Mouse (Mus musculus): Measurements from ENCODE around the gene Olfr720. TPM values are rescaled to one million over a fixed set of nuclear protein-coding genes. Genes with fewer than 3 reads are reported as not detected.

The Olfr720 gene
- not detected in 2 replicates for polyA plus RNA-seq (2015; fragmentation: Nextera tagmentation; extraction: Ambion mirVana)

DNA sequence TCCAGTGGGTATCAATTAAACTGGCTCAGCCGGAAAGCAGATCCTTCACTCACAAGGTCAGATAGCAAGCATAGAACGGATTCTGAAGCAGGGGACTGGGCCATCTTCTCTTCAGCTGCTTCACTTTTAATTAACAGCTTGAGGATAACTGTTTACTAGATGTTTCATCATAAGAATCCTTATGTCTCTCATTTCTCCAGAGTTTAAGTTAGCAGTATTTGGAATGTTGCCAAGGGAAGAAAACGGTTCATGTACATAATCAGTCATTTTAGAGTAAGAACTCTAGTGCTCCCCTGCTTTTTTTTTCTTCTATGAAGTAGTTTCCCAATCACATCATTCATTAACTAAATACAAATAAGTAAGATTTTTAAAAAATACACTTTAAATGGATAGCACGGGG, at the start of gene Olfr720:
TSS of gene Olfr720 (minus strand) at position 101 of the 400 bp plus-strand sequence.
- 51% methylated on average over 4 of the region's 4 CpGs for WGBS (ENCODE audit: insufficient replicate concordance)

More for the DNA sequence above, at the start of gene Olfr720:
- Histone ChIP-seq H3K27me3 (no peaks in the 10 kb centered on the region), H3K4me2 (no peak within 1 kb of the TSS), H3K27ac (no peak within 1 kb of the TSS), H3K9ac (no peak within 1 kb of the TSS), H3K9me3 (replicated peaks) (no peaks in the 10 kb centered on the region), H3K4me3 (replicated peaks) (no peak within 1 kb of the TSS), H3K36me3 (no peaks in the 10 kb centered on the region), H3K4me1 (replicated peaks) (no peaks in the 10 kb centered on the region)
- no peak for ATAC-seq (ENCODE audit: low read depth)
- no peak for DNase-seq

Other genes starting within 250 kb of the Olfr720 start
- gene Atxn7, start 225.4 kb downstream of the Olfr720 start, polyA plus RNA-seq (2015; fragmentation: Nextera tagmentation; extraction: Ambion mirVana): 1.2 and 1.6 TPM in 2 replicates
- gene Thoc7, start 225.0 kb downstream of the Olfr720 start, polyA plus RNA-seq (2015; fragmentation: Nextera tagmentation; extraction: Ambion mirVana): 113 and 133 TPM in 2 replicates
- gene Psmd6, start 65.9 kb downstream of the Olfr720 start, polyA plus RNA-seq (2015; fragmentation: Nextera tagmentation; extraction: Ambion mirVana): 182 and 205 TPM in 2 replicates
- not detected in 2 replicates for gene Olfr31, start 136.0 kb upstream of the Olfr720 start, polyA plus RNA-seq (2015; fragmentation: Nextera tagmentation; extraction: Ambion mirVana)
- 2.3 and 2.4 TPM in 2 replicates for gene Il3ra, start 159.4 kb upstream of the Olfr720 start, polyA plus RNA-seq (2015; fragmentation: Nextera tagmentation; extraction: Ambion mirVana)
- gene Olfr721-ps1, start 214.5 kb upstream of the Olfr720 start, polyA plus RNA-seq (2015; fragmentation: Nextera tagmentation; extraction: Ambion mirVana): not detected in 2 replicates